Mouse (Mus musculus): ENCODE results near the gene Brpf1. TPM values are rescaled to one million over a fixed set of nuclear protein-coding genes. Genes with fewer than 3 reads are reported as not detected.
"Not testable (repeated sequence)": the region's sequence is repeated elsewhere in the genome, so short reads cannot be mapped to it uniquely, and the experiment has no call there.

Brpf1 gene
- polyA plus RNA-seq, 1 experiment = 24.2 TPM

- no peak overlapping the region for H3K27ac ChIP-seq (ENCODE audit: insufficient read depth, low read length)
- no peak overlapping the region for H3K4me3 ChIP-seq (ENCODE audit: extremely low read depth, insufficient read depth, insufficient read length)
- no peak for DNase-seq (ENCODE audit: low read depth in 1 of 2, low spot score in 2 of 2)
- H3K27me3 ChIP-seq (ENCODE audit: control insufficient read depth, insufficient read depth, low read length) = no peaks in the 10 kb centered on the region
- peaks cover 6% of the 10 kb centered on the region; the same call in 1 of the 2 replicates for H3K4me1 ChIP-seq (ENCODE audit: control insufficient read depth, insufficient read depth, insufficient read length)
- TF ChIP-seq POLR2A (IDR thresholded peaks at IDR 0.05; ENCODE audit: low read depth, low read length) = no peak
- TF ChIP-seq CTCF (IDR thresholded peaks at IDR 0.05; ENCODE audit: extremely low read depth, insufficient read depth, insufficient read length, insufficient replicate concordance) = no peak
- peaks cover 13% of the 10 kb centered on the region for H3K36me3 ChIP-seq (ENCODE audit: control insufficient read depth, insufficient read depth, low read length)
- WGBS = 90% methylated on average over 1 of the region's 1 CpGs
These were observed 22.5 kb downstream of the Brpf1 start for GRCm38 (mm10) chr6:113329396-113329795.

DNA sequence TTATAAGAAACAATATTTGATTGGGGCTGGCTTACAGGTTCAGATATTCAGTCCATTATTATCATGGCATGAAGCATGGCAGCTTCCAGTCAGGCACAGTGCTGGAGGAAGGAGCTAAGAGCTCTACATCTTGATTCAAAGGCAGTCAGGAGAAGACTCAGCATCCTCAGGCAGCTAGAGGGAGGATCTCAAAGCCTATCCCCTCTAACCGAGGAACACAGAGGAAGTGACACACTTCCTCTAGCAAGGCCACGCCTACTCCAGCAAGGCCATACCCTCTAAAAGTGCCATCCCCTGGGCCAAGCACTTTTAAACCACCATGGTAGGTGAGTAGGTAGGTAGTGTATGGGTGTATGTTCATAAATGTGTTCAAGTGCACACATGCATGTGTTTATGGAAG lies 23.6 kb downstream of the Brpf1 start:
- Histone ChIP-seq H3K36me3 (ENCODE audit: control insufficient read depth, insufficient read depth, low read length) (peaks cover 12% of the 10 kb centered on the region), H3K4me3 (ENCODE audit: extremely low read depth, insufficient read depth, insufficient read length) (no peak overlapping the region), H3K4me1 (ENCODE audit: control insufficient read depth, insufficient read depth, insufficient read length) (peaks cover 6% of the 10 kb centered on the region; the same call in 1 of the 2 replicates), H3K27ac (ENCODE audit: insufficient read depth, low read length) (peak overlapping the region; percentile 46; the same call in 1 of the 2 replicates), H3K27me3 (ENCODE audit: control insufficient read depth, insufficient read depth, low read length) (no peaks in the 10 kb centered on the region)
- TF ChIP-seq POLR2A (IDR thresholded peaks at IDR 0.05; ENCODE audit: low read depth, low read length) (no peak; the same call in 1 of the 2 replicates), CTCF (IDR thresholded peaks at IDR 0.05; ENCODE audit: extremely low read depth, insufficient read depth, insufficient read length, insufficient replicate concordance) (no peak)
- WGBS = 5% methylated on average over 2 of the region's 2 CpGs
- DNase-seq (ENCODE audit: low read depth in 1 of 2, low spot score in 2 of 2) = peak; percentile 44 to 47

DNA sequence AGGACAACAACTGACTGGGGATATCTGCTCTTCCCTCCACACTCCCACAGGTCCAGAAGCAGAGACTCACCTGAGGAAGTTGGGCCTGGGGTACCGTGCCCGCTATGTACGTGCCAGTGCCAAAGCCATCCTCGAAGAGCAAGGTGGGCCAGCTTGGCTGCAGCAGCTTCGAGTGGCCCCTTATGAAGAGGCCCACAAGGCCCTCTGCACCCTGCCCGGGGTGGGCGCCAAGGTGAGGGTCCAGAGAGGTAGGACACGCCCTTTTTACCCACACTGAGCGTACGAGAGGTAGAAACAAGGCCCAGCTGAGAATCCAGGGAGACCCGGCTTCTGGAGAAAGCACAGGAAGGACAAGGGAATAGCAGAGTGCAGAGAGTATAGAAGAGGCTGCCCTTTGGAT lies 24.8 kb downstream of the Brpf1 start:
- Histone ChIP-seq H3K4me1 (ENCODE audit: control insufficient read depth, insufficient read depth, insufficient read length) (peaks cover 5% of the 10 kb centered on the region; the same call in 1 of the 2 replicates), H3K4me3 (ENCODE audit: extremely low read depth, insufficient read depth, insufficient read length) (no peak overlapping the region), H3K36me3 (ENCODE audit: control insufficient read depth, insufficient read depth, low read length) (peaks cover 14% of the 10 kb centered on the region), H3K27ac (ENCODE audit: insufficient read depth, low read length) (no peak overlapping the region), H3K27me3 (ENCODE audit: control insufficient read depth, insufficient read depth, low read length) (no peaks in the 10 kb centered on the region)
- TF ChIP-seq CTCF (IDR thresholded peaks at IDR 0.05; ENCODE audit: extremely low read depth, insufficient read depth, insufficient read length, insufficient replicate concordance) = no peak
- no peak for TF ChIP-seq POLR2A (IDR thresholded peaks at IDR 0.05; ENCODE audit: low read depth, low read length)
- WGBS = 96% methylated on average over 11 of the region's 11 CpGs
- no peak for DNase-seq (ENCODE audit: low read depth in 1 of 2, low spot score in 2 of 2)

DNA sequence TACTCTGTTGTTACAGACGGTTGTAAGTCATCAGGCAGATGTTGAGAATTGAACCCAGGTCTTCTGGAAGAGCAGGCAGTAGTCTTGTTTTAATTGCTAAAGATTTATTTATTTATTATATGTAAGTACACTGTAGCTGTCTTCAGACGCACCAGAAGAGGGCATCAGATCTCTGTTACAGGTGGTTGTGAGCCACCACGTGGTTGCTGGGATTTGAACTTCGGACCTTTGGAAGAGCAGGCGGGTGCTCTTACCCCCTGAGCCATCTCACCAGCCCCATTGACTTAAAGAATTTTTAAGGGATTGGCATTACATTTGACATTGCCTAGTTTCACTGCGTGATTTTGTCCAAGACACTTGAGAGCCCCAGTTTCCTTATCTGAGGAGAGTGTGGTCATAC lies 25.8 kb downstream of the Brpf1 start:
- not testable (repeated sequence) for DNase-seq (ENCODE audit: low read depth in 1 of 2, low spot score in 2 of 2); H3K27me3 ChIP-seq (ENCODE audit: control insufficient read depth, insufficient read depth, low read length); H3K4me1 ChIP-seq (ENCODE audit: control insufficient read depth, insufficient read depth, insufficient read length); H3K27ac ChIP-seq (ENCODE audit: insufficient read depth, low read length); H3K4me3 ChIP-seq (ENCODE audit: extremely low read depth, insufficient read depth, insufficient read length)
- WGBS = 78% methylated on average over 6 of the region's 6 CpGs
- H3K36me3 ChIP-seq (ENCODE audit: control insufficient read depth, insufficient read depth, low read length) = peaks cover 14% of the 10 kb centered on the region

- no peak for DNase-seq (ENCODE audit: low read depth in 1 of 2, low spot score in 2 of 2)
- no peak overlapping the region for H3K4me3 ChIP-seq (ENCODE audit: extremely low read depth, insufficient read depth, insufficient read length)
- WGBS = 88% methylated on average over 14 of the region's 14 CpGs
- H3K27ac ChIP-seq (ENCODE audit: insufficient read depth, low read length) = 0 out of 2 replicates have a peak overlapping the region, but pooled peaks have one; percentile 0
- no peaks in the 10 kb centered on the region for H3K27me3 ChIP-seq (ENCODE audit: control insufficient read depth, insufficient read depth, low read length)
- no peak for TF ChIP-seq CTCF (IDR thresholded peaks at IDR 0.05; ENCODE audit: extremely low read depth, insufficient read depth, insufficient read length, insufficient replicate concordance)
- TF ChIP-seq POLR2A (IDR thresholded peaks at IDR 0.05; ENCODE audit: low read depth, low read length) = no peak
- peaks cover 14% of the 10 kb centered on the region for H3K36me3 ChIP-seq (ENCODE audit: control insufficient read depth, insufficient read depth, low read length)
- H3K4me1 ChIP-seq (ENCODE audit: control insufficient read depth, insufficient read depth, insufficient read length) = peaks cover 5% of the 10 kb centered on the region; the same call in 1 of the 2 replicates
These were observed 26.4 kb downstream of the Brpf1 start for GRCm38 (mm10) chr6:113333137-113333950.

DNA sequence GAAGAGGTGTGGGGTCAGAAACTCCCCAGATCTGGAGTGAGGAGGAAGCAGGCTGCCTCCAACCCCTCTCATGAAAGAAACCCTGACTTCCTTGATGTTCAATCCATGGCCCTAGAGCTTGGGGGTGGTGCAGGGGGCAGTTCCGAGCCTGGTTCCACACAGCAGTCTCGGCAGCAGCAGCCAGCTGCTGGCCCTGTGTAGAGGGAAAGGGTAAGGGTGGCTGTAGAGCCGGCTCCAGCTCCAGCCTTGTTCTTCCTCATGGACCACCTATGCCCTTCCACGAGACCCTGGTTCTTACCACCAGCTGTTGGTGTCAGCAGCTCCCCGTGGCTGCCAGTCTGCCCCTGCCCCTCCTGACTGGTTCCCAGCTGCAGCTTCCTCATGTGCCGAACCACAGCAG lies 27.3 kb downstream of the Brpf1 start:
- Histone ChIP-seq H3K4me3 (ENCODE audit: extremely low read depth, insufficient read depth, insufficient read length) (no peak overlapping the region), H3K36me3 (ENCODE audit: control insufficient read depth, insufficient read depth, low read length) (peaks cover 14% of the 10 kb centered on the region), H3K27me3 (ENCODE audit: control insufficient read depth, insufficient read depth, low read length) (no peaks in the 10 kb centered on the region), H3K27ac (ENCODE audit: insufficient read depth, low read length) (no peak overlapping the region), H3K4me1 (ENCODE audit: control insufficient read depth, insufficient read depth, insufficient read length) (peaks cover 5% of the 10 kb centered on the region; the same call in 1 of the 2 replicates)
- DNase-seq (ENCODE audit: low read depth in 1 of 2, low spot score in 2 of 2) = no peak
- WGBS = 74% methylated on average over 6 of the region's 6 CpGs
- no peak for TF ChIP-seq POLR2A (IDR thresholded peaks at IDR 0.05; ENCODE audit: low read depth, low read length)
- no peak for TF ChIP-seq CTCF (IDR thresholded peaks at IDR 0.05; ENCODE audit: extremely low read depth, insufficient read depth, insufficient read length, insufficient replicate concordance)
